Mouse (Mus musculus) granulocyte monocyte progenitor cell, adult 5-6 weeks (primary cell): ENCODE results near the gene Macrod2. TPM values are rescaled to one million over a fixed set of nuclear protein-coding genes. Genes with fewer than 3 reads are reported as not detected.

Experiments used
- ATAC-seq: replicated peaks from 2 replicates; pipeline ENCODE4 v1.8.0; 2016; ENCODE audit warnings: mild to moderate bottlenecking, moderate TSS enrichment, inconsistent platforms; ENCODE audit not compliant: poor library complexity, severe bottlenecking
- total RNA-seq, 2 experiments: library from RNA; stranded (forward) in 1 of 2; stranded (reverse) in 1 of 2; fragments of 200-712, 200-1000 nt in 1 of 2; fragments of >200 nt in 1 of 2; fragmentation: Nextera tagmentation in 1 of 2; gene quantifications; 2 replicates each; pipeline ENCODE4 v1.2.3; 2014 to 2017

Gene Macrod2
- total RNA-seq, 2 experiments from 2014 or later = 3.0 to 6.8 TPM

- ATAC-seq = no peak
These were observed 774.5 kb downstream of the Macrod2 start for GRCm38 (mm10) chr2:141169586-141169985.

- ATAC-seq = no peak
These were observed 778.1 kb downstream of the Macrod2 start for GRCm38 (mm10) chr2:141173167-141173566.

GRCm38 (mm10) chr2:141173607-141174006, 778.5 kb downstream of the Macrod2 start:
- ATAC-seq = no peak

- no peak for ATAC-seq
These were observed 785.5 kb downstream of the Macrod2 start for GRCm38 (mm10) chr2:141180656-141181055.

GRCm38 (mm10) chr2:141182034-141182759, 787.1 kb downstream of the Macrod2 start:
- ATAC-seq = no peak

- no peak for ATAC-seq
These were observed 799.4 kb downstream of the Macrod2 start for GRCm38 (mm10) chr2:141194476-141194875.

GRCm38 (mm10) chr2:141200481-141200880, 805.4 kb downstream of the Macrod2 start:
- no peak for ATAC-seq

- no peak for ATAC-seq
These were observed 806.4 kb downstream of the Macrod2 start for GRCm38 (mm10) chr2:141201303-141202014.

- ATAC-seq = no peak
These were observed 806.9 kb downstream of the Macrod2 start for GRCm38 (mm10) chr2:141202015-141202364.

GRCm38 (mm10) chr2:141211346-141211745, 816.2 kb downstream of the Macrod2 start:
- ATAC-seq = no peak

GRCm38 (mm10) chr2:141212291-141212690, 817.2 kb downstream of the Macrod2 start:
- ATAC-seq = no peak

GRCm38 (mm10) chr2:141217490-141217889, 822.4 kb downstream of the Macrod2 start:
- no peak for ATAC-seq

GRCm38 (mm10) chr2:141217925-141218324, 822.8 kb downstream of the Macrod2 start:
- no peak for ATAC-seq

- ATAC-seq = no peak
These were observed 833.7 kb downstream of the Macrod2 start for GRCm38 (mm10) chr2:141228809-141229208.

GRCm38 (mm10) chr2:141229820-141230219, 834.7 kb downstream of the Macrod2 start:
- no peak for ATAC-seq

GRCm38 (mm10) chr2:141231011-141231668, 836.0 kb downstream of the Macrod2 start:
- ATAC-seq = no peak

- ATAC-seq = no peak
These were observed 839.2 kb downstream of the Macrod2 start for GRCm38 (mm10) chr2:141234306-141234705.

GRCm38 (mm10) chr2:141234724-141235453, 839.8 kb downstream of the Macrod2 start:
- no peak for ATAC-seq

- no peak for ATAC-seq
These were observed 852.6 kb downstream of the Macrod2 start for GRCm38 (mm10) chr2:141247680-141248079.

GRCm38 (mm10) chr2:141264582-141264981, 869.5 kb downstream of the Macrod2 start:
- no peak for ATAC-seq

- no peak for ATAC-seq
These were observed 871.5 kb downstream of the Macrod2 start for GRCm38 (mm10) chr2:141266591-141266990.
